Mouse (Mus musculus) CH12.LX (cell line): ENCODE data around the gene Ppm1l. TPM values are rescaled to one million over a fixed set of nuclear protein-coding genes. Genes with fewer than 3 reads are reported as not detected.
"Not testable (repeated sequence)": the region's sequence is repeated elsewhere in the genome, so short reads cannot be mapped to it uniquely, and the experiment has no call there.

ENCODE experiments used
- DNase-seq: peaks from one replicate; pipeline ENCODE4 v3.0.0-alpha.2; 2013; ENCODE audit errors: extremely low read depth
- H3K27ac ChIP-seq: 2 replicates; pipeline ENCODE4 v1.5.1; 2012; ENCODE audit warnings: low read depth, mild to moderate bottlenecking, control low read depth, moderate library complexity; ENCODE audit not compliant: insufficient read depth
- H3K27me3 ChIP-seq: replicated peaks from 2 replicates; pipeline ENCODE3; 2012; ENCODE audit warnings: inconsistent platforms
- H3K36me3 ChIP-seq, 2 experiments: replicated peaks in 1 of 2; 2 replicates each; pipeline versions ENCODE3 to v1.6.1; 2012; ENCODE audit warnings: inconsistent platforms in 1 of 2, low read length in 1 of 2, mild to moderate bottlenecking in 1 of 2, mixed read lengths in 1 of 2, moderate library complexity in 1 of 2; ENCODE audit not compliant: control insufficient read depth in 1 of 2, insufficient read depth in 1 of 2
- H3K4me1 ChIP-seq, 2 experiments: 2 replicates each; pipeline ENCODE4 v1.6.1; 2012; ENCODE audit warnings: inconsistent platforms in 1 of 2, moderate library complexity in 1 of 2; ENCODE audit not compliant: insufficient read depth in 2 of 2, control insufficient read depth in 1 of 2
- H3K4me2 ChIP-seq: 2 replicates; pipeline ENCODE4 v1.6.1; 2012; ENCODE audit warnings: low read depth, mild to moderate bottlenecking, control low read depth; ENCODE audit not compliant: poor library complexity, insufficient read depth, severe bottlenecking
- H3K4me3 ChIP-seq, 3 experiments: fragments of 150-350 bp in 1 of 3; sonication (generic) in 1 of 3; replicated peaks in 1 of 3; 2 replicates each; pipeline versions ENCODE3 to v1.5.1; 2011 to 2012; ENCODE audit warnings: low read depth in 2 of 3, low read length in 2 of 3, mild to moderate bottlenecking in 2 of 3, moderate library complexity in 2 of 3, control low read depth in 1 of 3, improper control_type of control experiment in 1 of 3, inconsistent platforms in 1 of 3, mixed read lengths in 1 of 3; ENCODE audit not compliant: poor library complexity in 1 of 3
- H3K79me2 ChIP-seq: replicated peaks from 2 replicates; pipeline ENCODE4 v1.6.1; 2012; ENCODE audit warnings: mild to moderate bottlenecking, moderate library complexity; ENCODE audit not compliant: control insufficient read depth, poor library complexity, insufficient read depth, severe bottlenecking; ENCODE audit errors: extremely low read depth
- H3K9ac ChIP-seq: 2 replicates; pipeline ENCODE4 v1.6.1; 2012; ENCODE audit warnings: low read depth, mild to moderate bottlenecking, control low read depth, moderate library complexity; ENCODE audit not compliant: insufficient read depth
- H3K9me3 ChIP-seq: replicated peaks from 2 replicates; pipeline ENCODE3; 2012; ENCODE audit warnings: low read length, inconsistent platforms, mixed read lengths
- CHD2 ChIP-seq: IDR thresholded peaks from 2 replicates; pipeline ENCODE4 v1.6.1; 2011; ENCODE audit warnings: low read length, improper control_type of control experiment
- CTCF ChIP-seq, 2 experiments: IDR thresholded peaks in 1 of 2; conservative IDR thresholded peaks in 1 of 2; 2 replicates each; pipeline ENCODE4 v1.5.1; 2011 to 2012; ENCODE audit warnings: low read depth in 2 of 2, low read length in 2 of 2, improper control_type of control experiment in 1 of 2, inconsistent platforms in 1 of 2, mild to moderate bottlenecking in 1 of 2, moderate library complexity in 1 of 2
- ELF1 ChIP-seq: IDR thresholded peaks from 2 replicates; pipeline ENCODE4 v1.6.1; 2014; ENCODE audit warnings: low read depth, mild to moderate bottlenecking, inconsistent platforms, low read length, improper control_type of control experiment
- JUN ChIP-seq: IDR thresholded peaks from 2 replicates; pipeline ENCODE4 v1.6.1; 2011; ENCODE audit warnings: low read depth, mild to moderate bottlenecking, low read length, improper control_type of control experiment, moderate library complexity; ENCODE audit not compliant: insufficient read depth
- JUND ChIP-seq: conservative IDR thresholded peaks from 2 replicates; pipeline ENCODE4 v1.6.1; 2011; ENCODE audit warnings: low read depth, low read length, improper control_type of control experiment
- MAFK ChIP-seq: IDR thresholded peaks from 2 replicates; pipeline ENCODE4 v1.6.1; 2011; ENCODE audit warnings: low read length, improper control_type of control experiment; ENCODE audit not compliant: insufficient replicate concordance
- MAX ChIP-seq: IDR thresholded peaks from 2 replicates; pipeline ENCODE4 v1.6.1; 2011; ENCODE audit warnings: low read length, improper control_type of control experiment
- MEF2A ChIP-seq: IDR thresholded peaks from 2 replicates; pipeline ENCODE4 v1.6.1; 2014; ENCODE audit warnings: low read depth, mild to moderate bottlenecking, inconsistent platforms, low read length, improper control_type of control experiment, borderline replicate concordance
- NELFE ChIP-seq: IDR thresholded peaks from 2 replicates; pipeline ENCODE4 v1.6.1; 2011; ENCODE audit warnings: low read depth, low read length, improper control_type of control experiment
- POLR2A ChIP-seq: IDR thresholded peaks from 2 replicates; pipeline ENCODE4 v1.6.1; 2011; ENCODE audit warnings: low read depth, mild to moderate bottlenecking, improper control_type of control experiment, low read length
- POLR2AphosphoS2 ChIP-seq: IDR thresholded peaks from 2 replicates; pipeline ENCODE4 v1.6.1; 2011; ENCODE audit warnings: low read depth, low read length, improper control_type of control experiment
- RCOR1 ChIP-seq: conservative IDR thresholded peaks from 2 replicates; pipeline ENCODE4 v1.6.1; 2012; ENCODE audit warnings: low read depth, mild to moderate bottlenecking, inconsistent platforms, low read length, improper control_type of control experiment
- SIN3A ChIP-seq: IDR thresholded peaks from 2 replicates; pipeline ENCODE4 v1.6.1; 2012; ENCODE audit warnings: low read length, improper control_type of control experiment, inconsistent platforms
- SMC3 ChIP-seq: IDR thresholded peaks from 2 replicates; pipeline ENCODE4 v1.6.1; 2011; ENCODE audit warnings: low read depth, low read length, improper control_type of control experiment
- TCF12 ChIP-seq: IDR thresholded peaks from 2 replicates; pipeline ENCODE4 v1.6.1; 2014; ENCODE audit warnings: low read depth, mild to moderate bottlenecking, inconsistent platforms, low read length, improper control_type of control experiment
- USF1 ChIP-seq: IDR thresholded peaks from 2 replicates; pipeline ENCODE4 v1.6.1; 2014; ENCODE audit warnings: low read depth, mild to moderate bottlenecking, inconsistent platforms, low read length, improper control_type of control experiment
- USF2 ChIP-seq: conservative IDR thresholded peaks from 2 replicates; pipeline ENCODE4 v1.6.1; 2011; ENCODE audit warnings: low read depth, low read length, improper control_type of control experiment
- ZKSCAN1 ChIP-seq: IDR thresholded peaks from 2 replicates; pipeline ENCODE4 v1.6.1; 2012; ENCODE audit warnings: low read depth, inconsistent platforms, low read length, improper control_type of control experiment, borderline replicate concordance
- ZNF384 ChIP-seq: IDR thresholded peaks from 2 replicates; pipeline ENCODE4 v1.6.1; 2012; ENCODE audit warnings: low read depth, low read length, improper control_type of control experiment, inconsistent platforms
- dilution Hi-C: fragments of 300-500 bp; cut with MboI; formaldehyde crosslinking; loops from 2 replicates; pipeline ENCODE4 v1.14.3; 2020; ENCODE audit warnings: low sequenced_read_pairs; ENCODE audit not compliant: extremely low pct_unique_long_range_greater_than_20kb, extremely low pct_ligation_motif_present
- in situ Hi-C: fragments of 300-500 bp; cut with MboI; formaldehyde crosslinking; loops from 3 replicates; pipeline ENCODE4 v1.14.3; 2019; ENCODE audit warnings: low sequenced_read_pairs, low pct_ligation_motif_present, low pct_unique_long_range_greater_than_20kb, mixed read lengths
- polyA plus RNA-seq: library from polyadenylated mRNA; unstranded; fragments of >175 nt; gene quantifications from 2 replicates; pipeline ENCODE4 v1.2.1, GENCODE M21; 2012; ENCODE audit warnings: low read depth; ENCODE audit not compliant: insufficient read length
- total RNA-seq, 2 experiments: library from RNA; depleted of rRNA; stranded (reverse); fragments of 300-350 nt in 1 of 2; fragments of >200 nt in 1 of 2; gene quantifications; 2 replicates each; pipeline ENCODE4 v1.2.3; 2012 to 2014

Ppm1l gene
- total and polyA plus RNA-seq, 3 experiments: 0.68 to 2.4 (median 1.7) TPM

GRCm38 (mm10) chr3:69381213-69381612 lies 64.6 kb downstream of the Ppm1l start:
- Histone ChIP-seq H3K27ac (no peak overlapping the region), H3K36me3 (no peaks in the 10 kb centered on the region), H3K9ac (no peak overlapping the region), H3K4me2 (no peak overlapping the region), H3K27me3 (no peaks in the 10 kb centered on the region), H3K4me3 (no peak overlapping the region), H3K79me2 (no peaks in the 10 kb centered on the region), H3K9me3 (no peaks in the 10 kb centered on the region), H3K4me1 (no peaks in the 10 kb centered on the region)
- no peak for DNase-seq
- dilution Hi-C loops (no loop called here), in situ Hi-C loops (no loop called here)
- TF ChIP-seq RCOR1: no peak
- TF ChIP-seq ZKSCAN1: no peak

DNA sequence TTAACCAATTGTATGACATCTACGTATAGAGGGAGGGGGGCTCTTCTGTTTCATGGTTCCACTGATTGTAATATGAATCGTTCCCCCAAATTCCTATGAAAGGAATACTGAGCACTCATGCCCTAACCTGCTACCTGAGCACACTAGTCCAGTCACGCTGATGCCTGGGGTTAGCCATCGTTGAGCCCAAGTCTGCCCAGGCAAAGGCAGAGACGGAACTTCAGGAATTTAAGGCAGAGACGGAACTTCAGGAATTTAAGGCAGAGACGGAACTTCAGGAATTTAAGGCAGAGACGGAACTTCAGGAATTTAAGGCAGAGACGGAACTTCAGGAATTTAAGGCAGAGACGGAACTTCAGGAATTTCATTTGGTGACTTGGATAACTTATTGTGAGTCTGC lies 75.2 kb downstream of the Ppm1l start:
- H3K79me2 ChIP-seq, in situ Hi-C loops, H3K9me3 ChIP-seq, dilution Hi-C loops, H3K4me2 ChIP-seq, H3K9ac ChIP-seq, H3K4me3 ChIP-seq, H3K36me3 ChIP-seq, H3K27me3 ChIP-seq, H3K27ac ChIP-seq, DNase-seq, H3K4me1 ChIP-seq: not testable (repeated sequence)

DNA sequence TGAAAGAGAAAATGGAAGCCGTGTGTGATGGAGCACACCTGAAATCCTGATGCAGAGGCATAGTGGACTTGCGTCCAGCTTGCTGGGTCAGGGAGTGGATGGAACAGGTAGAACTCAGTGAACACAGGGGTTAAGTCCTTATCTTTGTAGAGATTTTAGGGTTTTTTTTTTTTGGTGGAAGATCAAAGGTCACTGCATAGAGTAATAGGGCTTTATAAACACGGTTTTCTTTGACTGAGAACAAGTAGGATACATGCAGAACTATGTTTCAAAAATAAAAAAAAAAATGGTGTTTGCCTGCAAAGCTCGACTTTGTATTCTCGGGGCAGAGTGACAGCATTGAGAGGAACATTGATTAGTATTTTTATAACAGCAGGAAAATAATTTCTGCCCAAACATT lies 75.6 kb downstream of the Ppm1l start:
- Histone ChIP-seq H3K4me1 (no peaks in the 10 kb centered on the region), H3K27me3 (no peaks in the 10 kb centered on the region), H3K9me3 (peaks cover 2% of the 10 kb centered on the region), H3K27ac (no peak overlapping the region), H3K9ac (no peak overlapping the region), H3K4me3 (no peak overlapping the region), H3K4me2 (no peak overlapping the region), H3K79me2 (no peaks in the 10 kb centered on the region), H3K36me3 (no peaks in the 10 kb centered on the region)
- dilution Hi-C loops: no loop called here
- in situ Hi-C loops: no loop called here
- TF ChIP-seq USF2: no peak
- TF ChIP-seq CHD2: no peak
- no peak for TF ChIP-seq JUND
- no peak for TF ChIP-seq NELFE
- TF ChIP-seq JUN: no peak
- TF ChIP-seq MAFK: no peak
- TF ChIP-seq SMC3: no peak
- TF ChIP-seq MEF2A: no peak
- TF ChIP-seq USF1: no peak
- no peak for TF ChIP-seq MAX
- no peak for TF ChIP-seq ELF1
- no peak for TF ChIP-seq ZNF384
- no peak for TF ChIP-seq CTCF (conservative IDR thresholded peaks at IDR 0.05 in 1 of 2, IDR thresholded peaks at IDR 0.05 in 1 of 2; ENCODE audit: low read depth in 2 of 2, low read length in 2 of 2)
- TF ChIP-seq TCF12: no peak
- no peak for TF ChIP-seq POLR2AphosphoS2
- TF ChIP-seq SIN3A: no peak
- no peak for TF ChIP-seq POLR2A
- DNase-seq: no peak
